Comparison of ENCODE assay signal across 29 mouse cellular contexts in genomic region chr6:40613260-40613852, GRCm38 (mm10). TPM values are rescaled to one million over a fixed set of nuclear protein-coding genes. Genes with fewer than 3 reads are reported as not detected.
"Had no signal": no experiment of that assay in that cellular context is flagged by ENCODE, and none has a peak within 500 bp of the region (broad histone marks: within the 10 kb centered on the region; RNA-seq: fewer than 3 reads in every experiment).

Tas2r138 (minus strand) TSS chr6:40613310.

- H3K36me3 ChIP-seq: liver, embryonic 15.5 days; lung, embryonic 15.5 days; midbrain, embryonic 10.5 days; midbrain, embryonic 12.5 days; neural tube, embryonic 13.5 days; neural tube, embryonic 15.5 days; stomach, embryonic 15.5 days had no signal

- H3K4me2 ChIP-seq: liver, embryonic 15.5 days; lung, embryonic 15.5 days; midbrain, embryonic 12.5 days; neural tube, embryonic 13.5 days; neural tube, embryonic 15.5 days; stomach, embryonic 15.5 days had no signal

- H3K4me3 ChIP-seq: liver, embryonic 15.5 days; lung, embryonic 15.5 days; midbrain, embryonic 10.5 days; midbrain, embryonic 12.5 days; myocyte; neural tube, embryonic 13.5 days; neural tube, embryonic 15.5 days; stomach, embryonic 15.5 days had no signal

- ATAC-seq: liver, postnatal 0 days; lung, postnatal 0 days; midbrain, embryonic 16.5 days had no signal

- H3K27me3 ChIP-seq: liver, embryonic 15.5 days; lung, embryonic 15.5 days; midbrain, embryonic 12.5 days; neural tube, embryonic 13.5 days; neural tube, embryonic 15.5 days; stomach, embryonic 15.5 days had no signal

- H3K9ac ChIP-seq: liver, embryonic 15.5 days; liver, postnatal 0 days; lung, embryonic 15.5 days; midbrain, embryonic 12.5 days; neural tube, embryonic 13.5 days; neural tube, embryonic 15.5 days; stomach, embryonic 15.5 days had no signal

- DNase-seq: liver, postnatal 0 days; lung, adult 2 months; lung, postnatal 14 days; lung, postnatal 4 days; midbrain, embryonic 14.5 days; retina, postnatal 1 day; right cerebral cortex, adult 18-20 months; right cerebral cortex, postnatal 25 days; right cerebral cortex, postnatal 4 days; spleen, adult 18-20 months; thymus, adult 2 months; thymus, postnatal 25 days; thymus, postnatal 4 days had no signal

- H3K4me1 ChIP-seq: liver, embryonic 15.5 days; lung, embryonic 15.5 days; midbrain, embryonic 10.5 days; midbrain, embryonic 12.5 days; neural tube, embryonic 13.5 days; neural tube, embryonic 15.5 days; stomach, embryonic 15.5 days had no signal

- H3K9me3 ChIP-seq: liver, embryonic 15.5 days; lung, embryonic 15.5 days; midbrain, embryonic 10.5 days; midbrain, embryonic 12.5 days; neural tube, embryonic 13.5 days; neural tube, embryonic 15.5 days; stomach, embryonic 15.5 days had no signal

- H3K27ac ChIP-seq: liver, embryonic 15.5 days; lung, embryonic 15.5 days; midbrain, embryonic 10.5 days; midbrain, embryonic 12.5 days; neural tube, embryonic 13.5 days; neural tube, embryonic 15.5 days; stomach, embryonic 15.5 days; stomach, postnatal 0 days had no signal

RNA-seq across cellular contexts. Expression of gene Tas2r138, which starts in this region (rescaled TPM):
- total RNA-seq: megakaryocyte-erythroid progenitor cell, adult 5-6 weeks had no signal
- polyA plus RNA-seq: liver, embryonic 15.5 days; liver, postnatal 0 days; lung, adult 2 months; lung, embryonic 15.5 days; lung, postnatal 0 days; midbrain, embryonic 10.5 days; midbrain, embryonic 12.5 days; midbrain, embryonic 14.5 days; midbrain, embryonic 16.5 days; myocyte; neural tube, embryonic 11.5 days; neural tube, embryonic 13.5 days; neural tube, embryonic 15.5 days; small intestine, adult 2 months; stomach, embryonic 15.5 days; stomach, postnatal 0 days; testis, adult 2 months; urinary bladder, adult 2 months had no signal
